16 mouse cellular contexts compared by ENCODE assay signal in the genomic region with DNA sequence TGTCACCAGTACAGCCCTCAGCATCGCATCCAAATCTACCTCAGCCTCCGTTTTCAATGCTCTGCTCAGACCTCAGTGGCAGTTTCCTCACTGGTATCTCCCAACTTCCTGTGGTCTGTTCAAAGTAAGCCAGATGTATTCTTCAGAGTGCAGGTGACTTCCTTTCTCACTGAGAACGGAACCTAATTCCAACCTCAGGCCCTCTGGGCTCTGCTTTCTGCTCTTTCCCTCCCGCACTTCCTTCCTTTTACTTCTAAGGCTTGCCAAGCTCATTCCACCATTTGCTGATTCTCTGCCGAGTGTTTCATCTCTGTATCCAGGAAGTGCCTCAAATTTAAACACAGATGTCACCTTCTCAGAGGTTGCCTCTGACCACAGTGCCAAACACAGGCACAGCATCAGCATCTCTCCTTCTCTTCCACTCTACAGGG. TPM values are rescaled to one million over a fixed set of nuclear protein-coding genes. Genes with fewer than 3 reads are reported as not detected.
DNase-seq lines count a peak whose midpoint lies in the region; ATAC-seq and TF ChIP-seq lines count a peak whose summit lies in the region.
"Had no signal": no experiment of that assay in that cellular context is flagged by ENCODE, and none has a peak within 500 bp of the region (broad histone marks: within the 10 kb centered on the region; RNA-seq: fewer than 3 reads in every experiment).

No protein-coding gene starts in this region.

- 45% methylated on average over 5 of the region's 5 CpGs for WGBS in heart, embryonic 16.5 days
- 59% methylated on average over 5 of the region's 5 CpGs for WGBS in heart, embryonic 10.5 days
- WGBS in thymus, adult 2 months: 7% methylated on average over 5 of the region's 5 CpGs

- no peak overlapping the region for H3K9ac ChIP-seq in heart, embryonic 16.5 days (ENCODE audit: low read length)
- H3K9ac ChIP-seq: forebrain, embryonic 12.5 days; heart, embryonic 13.5 days; hindbrain, embryonic 13.5 days; limb, embryonic 15.5 days had no signal

- H3K27me3 ChIP-seq in heart, embryonic 16.5 days (ENCODE audit: control insufficient read depth, insufficient read depth, low read length): no peaks in the 10 kb centered on the region; the same call in none of the 2 replicates
- H3K27me3 ChIP-seq in heart, embryonic 10.5 days (ENCODE audit: insufficient read depth, poor library complexity, severe bottlenecking): peaks cover 67% of the 10 kb centered on the region
- H3K27me3 ChIP-seq in thymus, adult 2 months (ENCODE audit: control insufficient read depth, insufficient read depth, low read length): no peaks in the 10 kb centered on the region
- H3K27me3 ChIP-seq: forebrain, embryonic 12.5 days; hindbrain, embryonic 13.5 days; limb, embryonic 15.5 days had no signal

- peaks cover 23% of the 10 kb centered on the region for H3K4me1 ChIP-seq in heart, embryonic 16.5 days (ENCODE audit: control insufficient read depth, insufficient read depth, low read length)
- H3K4me1 ChIP-seq in heart, embryonic 10.5 days: peaks cover 36% of the 10 kb centered on the region
- peaks cover 68% of the 10 kb centered on the region for H3K4me1 ChIP-seq in thymus, adult 2 months (replicated peaks; ENCODE audit: control insufficient read depth, insufficient read depth, low read length)

- H3K9me3 ChIP-seq in heart, embryonic 16.5 days (replicated peaks; ENCODE audit: control insufficient read depth, low read length): no peaks in the 10 kb centered on the region
- H3K9me3 ChIP-seq in heart, embryonic 10.5 days: no peaks in the 10 kb centered on the region
- H3K9me3 ChIP-seq: forebrain, embryonic 12.5 days; heart, embryonic 13.5 days; hindbrain, embryonic 13.5 days; limb, embryonic 15.5 days had no signal

- peak; percentile 40; the same call in 1 of the 2 replicates for ATAC-seq in heart, embryonic 16.5 days (replicated peaks; ENCODE audit: extremely low read depth, insufficient read depth, low FRiP score)
- ATAC-seq in inflammation-experienced regulatory T-cells, adult 6 months: peak; percentile 89

- intact Hi-C loops in left cerebral cortex, postnatal 25 days (cut with DNase I): no loop called here

- no peak for TF ChIP-seq CTCF in thymus, adult 2 months (IDR thresholded peaks at IDR 0.05; ENCODE audit: borderline replicate concordance, control insufficient read depth, extremely low read depth, insufficient read depth, low read length, poor library complexity)

- no peak overlapping the region for H3K27ac ChIP-seq in heart, embryonic 16.5 days (ENCODE audit: low read length)
- no peak overlapping the region for H3K27ac ChIP-seq in heart, embryonic 10.5 days
- peak overlapping the region; percentile 95 for H3K27ac ChIP-seq in thymus, adult 2 months (ENCODE audit: control insufficient read depth, insufficient read depth, low read length)
- H3K27ac ChIP-seq: forebrain, embryonic 12.5 days; heart, embryonic 13.5 days; hindbrain, embryonic 13.5 days; limb, embryonic 15.5 days had no signal

- H3K4me2 ChIP-seq in heart, embryonic 16.5 days (ENCODE audit: low read depth, low read length): no peak overlapping the region
- H3K4me2 ChIP-seq: forebrain, embryonic 12.5 days; heart, embryonic 13.5 days; hindbrain, embryonic 13.5 days; limb, embryonic 15.5 days had no signal

- TF ChIP-seq POLR2A in thymus, adult 2 months (IDR thresholded peaks at IDR 0.05; ENCODE audit: control insufficient read depth, extremely low read depth, insufficient read depth, low read length, poor library complexity): no peak

- no peak for DNase-seq in heart, embryonic 10.5 days (ENCODE audit: low spot score)
- DNase-seq in CD4-positive, CD25-positive, alpha-beta regulatory T cell, adult 2 months (ENCODE audit: low read depth, low spot score): peak; percentile 72
- peak; percentile 73 for DNase-seq in thymus, adult 2 months
- DNase-seq in left cerebral cortex, postnatal 25 days (ENCODE audit: low spot score in 2 of 2): no peak
- DNase-seq in cerebellum, postnatal 14 days: no peak
- DNase-seq in gastrocnemius, adult 8-10 months (ENCODE audit: low spot score in 2 of 2): no peak
- DNase-seq: cerebellum, postnatal 36 days; kidney, adult 2 months; kidney, postnatal 4 days had no signal

- H3K36me3 ChIP-seq in heart, embryonic 16.5 days (ENCODE audit: control insufficient read depth, insufficient read depth): no peaks in the 10 kb centered on the region
- 0 out of 2 replicates have a peak, but pooled peaks cover 3% of the 10 kb centered on the region for H3K36me3 ChIP-seq in heart, embryonic 10.5 days
- no peaks in the 10 kb centered on the region for H3K36me3 ChIP-seq in thymus, adult 2 months (ENCODE audit: control insufficient read depth, insufficient read depth, low read length)
- H3K36me3 ChIP-seq: forebrain, embryonic 12.5 days had no signal

- H3K4me3 ChIP-seq in heart, embryonic 16.5 days (ENCODE audit: low read length): no peak overlapping the region
- H3K4me3 ChIP-seq in heart, embryonic 10.5 days: no peak overlapping the region
- peak overlapping the region; percentile 37 for H3K4me3 ChIP-seq in thymus, adult 2 months (ENCODE audit: control insufficient read depth, insufficient read depth, low read length)
- H3K4me3 ChIP-seq: forebrain, embryonic 12.5 days; heart, embryonic 13.5 days; hindbrain, embryonic 13.5 days; limb, embryonic 15.5 days; myocyte had no signal

RNA-seq across cellular contexts. Expression of gene Tbcel, which starts 41.9 kb away (rescaled TPM):
- polyA plus RNA-seq in heart, embryonic 16.5 days (2015; fragmentation: Nextera tagmentation; extraction: Ambion mirVana): 2.5 and 2.9 TPM in 2 replicates
- polyA plus RNA-seq in heart, embryonic 10.5 days (2016; fragmentation: Nextera tagmentation; extraction: Ambion mirVana): 2.7 and 4.9 TPM in 2 replicates
- polyA plus RNA-seq in inflammation-experienced regulatory T-cells, adult 6 months (2017; shearing (Covaris generic)): 1 to 10 TPM; 6.5 to 7.8 (median 7.2) TPM
- polyA plus RNA-seq in thymus, adult 2 months (2012; rRNA removed): 22.8 TPM in 2 replicates
- total RNA-seq in left cerebral cortex, postnatal 25 days (2021): 10 to 100 TPM; 47.5 to 47.7 TPM
- 10 to 100 TPM; 15.1 to 18.0 (median 16.9) TPM for total RNA-seq in gastrocnemius, adult 8-10 months (2022)

Comparison
In these comparisons a context has a peak if more than half of its experiments do, and no peak if none do; other contexts are left out.
1. DNase-seq: peak in CD4-positive, CD25-positive, alpha-beta regulatory T cell, adult 2 months (single experiment) and thymus, adult 2 months (single experiment); none in heart, embryonic 10.5 days (single experiment), left cerebral cortex, postnatal 25 days (0 of 2), cerebellum, postnatal 14 days (0 of 2) and gastrocnemius, adult 8-10 months (0 of 2).